25 mouse cellular contexts compared by ENCODE assay signal in genomic region chr13:94254286-94254685, GRCm38 (mm10).
"Had no signal": no experiment of that assay in that cellular context is flagged by ENCODE, and none has a peak within 500 bp of the region (broad histone marks: within the 10 kb centered on the region; RNA-seq: fewer than 3 reads in every experiment).

No protein-coding gene starts in this region.

- H3K27ac ChIP-seq: heart, embryonic 10.5 days; hindbrain, embryonic 10.5 days; hindbrain, embryonic 12.5 days; hindbrain, embryonic 14.5 days; intestine, embryonic 15.5 days; layer of hippocampus, adult 2 months; left cerebral cortex, adult 2 months; limb, embryonic 10.5 days; limb, embryonic 12.5 days; liver, embryonic 13.5 days had no signal

- H3K4me3 ChIP-seq: heart, embryonic 10.5 days; heart, embryonic 12.5 days; hindbrain, embryonic 10.5 days; hindbrain, embryonic 12.5 days; intestine, embryonic 15.5 days; layer of hippocampus, adult 2 months; left cerebral cortex, adult 2 months; limb, embryonic 10.5 days; limb, embryonic 12.5 days; liver, embryonic 13.5 days had no signal

- H3K4me1 ChIP-seq: hindbrain, embryonic 10.5 days; hindbrain, embryonic 12.5 days had no signal

- ATAC-seq: hindbrain, embryonic 16.5 days; inflammation-experienced regulatory T-cells, adult 6 months; intestine, postnatal 0 days had no signal

- H3K9me3 ChIP-seq: heart, embryonic 10.5 days; hindbrain, embryonic 12.5 days; intestine, embryonic 15.5 days; limb, embryonic 10.5 days; limb, embryonic 12.5 days; liver, embryonic 13.5 days had no signal

- H3K36me3 ChIP-seq: heart, embryonic 10.5 days; hindbrain, embryonic 10.5 days; hindbrain, embryonic 12.5 days; intestine, embryonic 15.5 days; limb, embryonic 10.5 days; liver, embryonic 13.5 days had no signal

- H3K4me2 ChIP-seq: heart, embryonic 12.5 days; hindbrain, embryonic 12.5 days; hindbrain, embryonic 14.5 days; intestine, embryonic 15.5 days; limb, embryonic 12.5 days; liver, embryonic 13.5 days had no signal

- H3K27me3 ChIP-seq: heart, embryonic 12.5 days; hindbrain, embryonic 12.5 days; intestine, embryonic 15.5 days; limb, embryonic 12.5 days; liver, embryonic 13.5 days had no signal

- DNase-seq: gastrocnemius, postnatal 14 days; gastrocnemius, postnatal 36 days; heart, adult 18-20 months; heart, postnatal 10 days; heart, postnatal 4 days; kidney, adult 18-20 months; kidney, adult 8-10 months; kidney, postnatal 10 days; kidney, postnatal 25 days; kidney, postnatal 4 days; liver; liver, embryonic 13.5 days had no signal

- H3K9ac ChIP-seq: heart, embryonic 12.5 days; hindbrain, embryonic 12.5 days; hindbrain, embryonic 14.5 days; intestine, embryonic 15.5 days; limb, embryonic 12.5 days; liver, embryonic 13.5 days had no signal
